Mouse (Mus musculus) CH12.LX (cell line): ENCODE measurements around the gene Shisa8. TPM values are rescaled to one million over a fixed set of nuclear protein-coding genes. Genes with fewer than 3 reads are reported as not detected.
A peak's percentile ranks its signal among the peaks of the same experiment; 100 is the strongest.

Experiments
- DNase-seq: peaks from one replicate; pipeline ENCODE4 v3.0.0-alpha.2; 2013; ENCODE audit errors: extremely low read depth
- H3K27ac ChIP-seq: 2 replicates; pipeline ENCODE4 v1.5.1; 2012; ENCODE audit warnings: low read depth, mild to moderate bottlenecking, control low read depth, moderate library complexity; ENCODE audit not compliant: insufficient read depth
- H3K27me3 ChIP-seq: replicated peaks from 2 replicates; pipeline ENCODE3; 2012; ENCODE audit warnings: inconsistent platforms
- H3K36me3 ChIP-seq, 2 experiments: replicated peaks in 1 of 2; 2 replicates each; pipeline versions ENCODE3 to v1.6.1; 2012; ENCODE audit warnings: inconsistent platforms in 1 of 2, low read length in 1 of 2, mild to moderate bottlenecking in 1 of 2, mixed read lengths in 1 of 2, moderate library complexity in 1 of 2; ENCODE audit not compliant: control insufficient read depth in 1 of 2, insufficient read depth in 1 of 2
- H3K4me1 ChIP-seq, 2 experiments: 2 replicates each; pipeline ENCODE4 v1.6.1; 2012; ENCODE audit warnings: inconsistent platforms in 1 of 2, moderate library complexity in 1 of 2; ENCODE audit not compliant: insufficient read depth in 2 of 2, control insufficient read depth in 1 of 2
- H3K4me2 ChIP-seq: 2 replicates; pipeline ENCODE4 v1.6.1; 2012; ENCODE audit warnings: low read depth, mild to moderate bottlenecking, control low read depth; ENCODE audit not compliant: poor library complexity, insufficient read depth, severe bottlenecking
- H3K4me3 ChIP-seq, 3 experiments: fragments of 150-350 bp in 1 of 3; sonication (generic) in 1 of 3; replicated peaks in 1 of 3; 2 replicates each; pipeline versions ENCODE3 to v1.5.1; 2011 to 2012; ENCODE audit warnings: low read depth in 2 of 3, low read length in 2 of 3, mild to moderate bottlenecking in 2 of 3, moderate library complexity in 2 of 3, control low read depth in 1 of 3, improper control_type of control experiment in 1 of 3, inconsistent platforms in 1 of 3, mixed read lengths in 1 of 3; ENCODE audit not compliant: poor library complexity in 1 of 3
- H3K79me2 ChIP-seq: replicated peaks from 2 replicates; pipeline ENCODE4 v1.6.1; 2012; ENCODE audit warnings: mild to moderate bottlenecking, moderate library complexity; ENCODE audit not compliant: control insufficient read depth, poor library complexity, insufficient read depth, severe bottlenecking; ENCODE audit errors: extremely low read depth
- H3K9ac ChIP-seq: 2 replicates; pipeline ENCODE4 v1.6.1; 2012; ENCODE audit warnings: low read depth, mild to moderate bottlenecking, control low read depth, moderate library complexity; ENCODE audit not compliant: insufficient read depth
- H3K9me3 ChIP-seq: replicated peaks from 2 replicates; pipeline ENCODE3; 2012; ENCODE audit warnings: low read length, inconsistent platforms, mixed read lengths
- BHLHE40 ChIP-seq: IDR thresholded peaks from 2 replicates; pipeline ENCODE4 v1.6.1; 2011; ENCODE audit warnings: mild to moderate bottlenecking, low read depth, low read length, improper control_type of control experiment
- CHD1 ChIP-seq: IDR thresholded peaks from 2 replicates; pipeline ENCODE4 v1.6.1; 2012; ENCODE audit warnings: low read depth, low read length, improper control_type of control experiment, inconsistent platforms
- CHD2 ChIP-seq: IDR thresholded peaks from 2 replicates; pipeline ENCODE4 v1.6.1; 2011; ENCODE audit warnings: low read length, improper control_type of control experiment
- CTCF ChIP-seq, 2 experiments: IDR thresholded peaks in 1 of 2; conservative IDR thresholded peaks in 1 of 2; 2 replicates each; pipeline ENCODE4 v1.5.1; 2011 to 2012; ENCODE audit warnings: low read depth in 2 of 2, low read length in 2 of 2, improper control_type of control experiment in 1 of 2, inconsistent platforms in 1 of 2, mild to moderate bottlenecking in 1 of 2, moderate library complexity in 1 of 2
- E2F4 ChIP-seq: IDR thresholded peaks from 2 replicates; pipeline ENCODE4 v1.6.1; 2011; ENCODE audit warnings: low read depth, low read length, improper control_type of control experiment; ENCODE audit not compliant: insufficient replicate concordance
- ELF1 ChIP-seq: IDR thresholded peaks from 2 replicates; pipeline ENCODE4 v1.6.1; 2014; ENCODE audit warnings: low read depth, mild to moderate bottlenecking, inconsistent platforms, low read length, improper control_type of control experiment
- EP300 ChIP-seq: IDR thresholded peaks from 2 replicates; pipeline ENCODE4 v1.6.1; 2011; ENCODE audit warnings: low read length, improper control_type of control experiment
- ETS1 ChIP-seq: conservative IDR thresholded peaks from 2 replicates; pipeline ENCODE4 v1.6.1; 2012; ENCODE audit warnings: low read depth, mild to moderate bottlenecking, inconsistent platforms, low read length, improper control_type of control experiment, moderate library complexity
- GABPA ChIP-seq: IDR thresholded peaks from 2 replicates; pipeline ENCODE4 v1.6.1; 2012; ENCODE audit warnings: low read depth, low read length, improper control_type of control experiment, inconsistent platforms; ENCODE audit not compliant: insufficient replicate concordance
- HCFC1 ChIP-seq: IDR thresholded peaks from 2 replicates; pipeline ENCODE4 v1.6.1; 2012; ENCODE audit warnings: low read depth, mild to moderate bottlenecking, inconsistent platforms, low read length, improper control_type of control experiment
- IRF4 ChIP-seq: IDR thresholded peaks from 2 replicates; pipeline ENCODE4 v1.6.1; 2014; ENCODE audit warnings: low read depth, mild to moderate bottlenecking, inconsistent platforms, low read length, improper control_type of control experiment
- JUN ChIP-seq: IDR thresholded peaks from 2 replicates; pipeline ENCODE4 v1.6.1; 2011; ENCODE audit warnings: low read depth, mild to moderate bottlenecking, low read length, improper control_type of control experiment, moderate library complexity; ENCODE audit not compliant: insufficient read depth
- JUND ChIP-seq: conservative IDR thresholded peaks from 2 replicates; pipeline ENCODE4 v1.6.1; 2011; ENCODE audit warnings: low read depth, low read length, improper control_type of control experiment
- KAT2A ChIP-seq: IDR thresholded peaks from 2 replicates; pipeline ENCODE4 v1.6.1; 2012; ENCODE audit warnings: low read length, improper control_type of control experiment, inconsistent platforms; ENCODE audit not compliant: insufficient replicate concordance
- MAFK ChIP-seq: IDR thresholded peaks from 2 replicates; pipeline ENCODE4 v1.6.1; 2011; ENCODE audit warnings: low read length, improper control_type of control experiment; ENCODE audit not compliant: insufficient replicate concordance
- MAX ChIP-seq: IDR thresholded peaks from 2 replicates; pipeline ENCODE4 v1.6.1; 2011; ENCODE audit warnings: low read length, improper control_type of control experiment
- MAZ ChIP-seq: IDR thresholded peaks from 2 replicates; pipeline ENCODE4 v1.6.1; 2012; ENCODE audit warnings: low read depth, mild to moderate bottlenecking, inconsistent platforms, low read length, improper control_type of control experiment, moderate library complexity
- MEF2A ChIP-seq: IDR thresholded peaks from 2 replicates; pipeline ENCODE4 v1.6.1; 2014; ENCODE audit warnings: low read depth, mild to moderate bottlenecking, inconsistent platforms, low read length, improper control_type of control experiment, borderline replicate concordance
- MXI1 ChIP-seq: IDR thresholded peaks from 2 replicates; pipeline ENCODE4 v1.6.1; 2011; ENCODE audit warnings: mild to moderate bottlenecking, low read depth, low read length, improper control_type of control experiment
- MYC ChIP-seq: IDR thresholded peaks from 2 replicates; pipeline ENCODE4 v1.6.1; 2011; ENCODE audit warnings: low read depth, mild to moderate bottlenecking, improper control_type of control experiment, low read length
- NELFE ChIP-seq: IDR thresholded peaks from 2 replicates; pipeline ENCODE4 v1.6.1; 2011; ENCODE audit warnings: low read depth, low read length, improper control_type of control experiment
- NRF1 ChIP-seq: IDR thresholded peaks from 2 replicates; pipeline ENCODE4 v1.6.1; 2014; ENCODE audit warnings: low read depth, mild to moderate bottlenecking, inconsistent platforms, low read length, improper control_type of control experiment, moderate library complexity
- PAX5 ChIP-seq: IDR thresholded peaks from 2 replicates; pipeline ENCODE4 v1.6.1; 2012; ENCODE audit warnings: low read length, inconsistent platforms, mixed read lengths
- POLR2A ChIP-seq: IDR thresholded peaks from 2 replicates; pipeline ENCODE4 v1.6.1; 2011; ENCODE audit warnings: low read depth, mild to moderate bottlenecking, improper control_type of control experiment, low read length
- POLR2AphosphoS2 ChIP-seq: IDR thresholded peaks from 2 replicates; pipeline ENCODE4 v1.6.1; 2011; ENCODE audit warnings: low read depth, low read length, improper control_type of control experiment
- RAD21 ChIP-seq: IDR thresholded peaks from 2 replicates; pipeline ENCODE4 v1.6.1; 2011; ENCODE audit warnings: low read depth, mild to moderate bottlenecking, low read length, improper control_type of control experiment, moderate library complexity
- RCOR1 ChIP-seq: conservative IDR thresholded peaks from 2 replicates; pipeline ENCODE4 v1.6.1; 2012; ENCODE audit warnings: low read depth, mild to moderate bottlenecking, inconsistent platforms, low read length, improper control_type of control experiment
- SIN3A ChIP-seq: IDR thresholded peaks from 2 replicates; pipeline ENCODE4 v1.6.1; 2012; ENCODE audit warnings: low read length, improper control_type of control experiment, inconsistent platforms
- SMC3 ChIP-seq: IDR thresholded peaks from 2 replicates; pipeline ENCODE4 v1.6.1; 2011; ENCODE audit warnings: low read depth, low read length, improper control_type of control experiment
- TBP ChIP-seq: conservative IDR thresholded peaks from 2 replicates; pipeline ENCODE4 v1.6.1; 2011; ENCODE audit warnings: low read depth, low read length, improper control_type of control experiment
- TCF12 ChIP-seq: IDR thresholded peaks from 2 replicates; pipeline ENCODE4 v1.6.1; 2014; ENCODE audit warnings: low read depth, mild to moderate bottlenecking, inconsistent platforms, low read length, improper control_type of control experiment
- UBTF ChIP-seq: IDR thresholded peaks from 2 replicates; pipeline ENCODE4 v1.6.1; 2012; ENCODE audit warnings: low read depth, mild to moderate bottlenecking, inconsistent platforms, low read length, improper control_type of control experiment, moderate library complexity
- USF1 ChIP-seq: IDR thresholded peaks from 2 replicates; pipeline ENCODE4 v1.6.1; 2014; ENCODE audit warnings: low read depth, mild to moderate bottlenecking, inconsistent platforms, low read length, improper control_type of control experiment
- USF2 ChIP-seq: conservative IDR thresholded peaks from 2 replicates; pipeline ENCODE4 v1.6.1; 2011; ENCODE audit warnings: low read depth, low read length, improper control_type of control experiment
- ZC3H11A ChIP-seq: IDR thresholded peaks from 2 replicates; pipeline ENCODE4 v1.6.1; 2012; ENCODE audit warnings: low read depth, mild to moderate bottlenecking, inconsistent platforms, low read length, improper control_type of control experiment
- ZKSCAN1 ChIP-seq: IDR thresholded peaks from 2 replicates; pipeline ENCODE4 v1.6.1; 2012; ENCODE audit warnings: low read depth, inconsistent platforms, low read length, improper control_type of control experiment, borderline replicate concordance
- ZMIZ1 ChIP-seq: IDR thresholded peaks from 2 replicates; pipeline ENCODE4 v1.6.1; 2012; ENCODE audit warnings: low read depth, mild to moderate bottlenecking, inconsistent platforms, low read length, improper control_type of control experiment
- ZNF384 ChIP-seq: IDR thresholded peaks from 2 replicates; pipeline ENCODE4 v1.6.1; 2012; ENCODE audit warnings: low read depth, low read length, improper control_type of control experiment, inconsistent platforms
- dilution Hi-C: fragments of 300-500 bp; cut with MboI; formaldehyde crosslinking; loops from 2 replicates; pipeline ENCODE4 v1.14.3; 2020; ENCODE audit warnings: low sequenced_read_pairs; ENCODE audit not compliant: extremely low pct_unique_long_range_greater_than_20kb, extremely low pct_ligation_motif_present
- in situ Hi-C: fragments of 300-500 bp; cut with MboI; formaldehyde crosslinking; loops from 3 replicates; pipeline ENCODE4 v1.14.3; 2019; ENCODE audit warnings: low sequenced_read_pairs, low pct_ligation_motif_present, low pct_unique_long_range_greater_than_20kb, mixed read lengths
- polyA plus RNA-seq: library from polyadenylated mRNA; unstranded; fragments of >175 nt; gene quantifications from 2 replicates; pipeline ENCODE4 v1.2.1, GENCODE M21; 2012; ENCODE audit warnings: low read depth; ENCODE audit not compliant: insufficient read length
- total RNA-seq, 2 experiments: library from RNA; depleted of rRNA; stranded (reverse); fragments of 300-350 nt in 1 of 2; fragments of >200 nt in 1 of 2; gene quantifications; 2 replicates each; pipeline ENCODE4 v1.2.3; 2012 to 2014

Gene Shisa8
- total and polyA plus RNA-seq, 3 experiments: 83.4 to 159 (median 103) TPM

DNA sequence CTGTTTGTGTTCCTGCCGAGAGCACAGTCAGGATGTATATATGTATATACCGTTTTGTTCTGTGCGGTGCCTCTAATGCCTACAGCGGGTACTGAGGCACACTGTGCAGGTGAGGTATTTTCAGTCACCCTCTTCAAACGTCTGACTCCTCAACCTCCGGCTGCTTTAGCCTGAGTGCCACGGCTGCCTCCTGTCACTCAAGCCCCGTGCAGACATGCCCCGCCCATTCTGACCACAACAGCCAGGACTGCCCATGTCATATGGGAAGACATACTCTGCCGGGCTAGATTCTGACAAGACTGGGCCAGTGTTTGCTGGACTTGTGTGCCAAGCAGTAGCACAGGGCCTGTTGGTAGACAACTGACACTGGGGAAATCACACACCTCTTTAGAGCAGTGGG, 23.0 kb upstream of the Shisa8 start:
- H3K9me3 ChIP-seq: no peaks in the 10 kb centered on the region
- no peak for TF ChIP-seq HCFC1
- no peak for TF ChIP-seq MYC
- TF ChIP-seq ZKSCAN1: no peak
- TF ChIP-seq TBP: 0 out of 2 replicates have a peak, but pooled peaks have one; percentile 15
- no peak for TF ChIP-seq POLR2AphosphoS2
- TF ChIP-seq E2F4: no peak
- TF ChIP-seq POLR2A: peak; percentile 61
- TF ChIP-seq IRF4: no peak
- TF ChIP-seq CTCF (conservative IDR thresholded peaks at IDR 0.05 in 1 of 2, IDR thresholded peaks at IDR 0.05 in 1 of 2; ENCODE audit: low read depth in 2 of 2, low read length in 2 of 2): no peak
- TF ChIP-seq JUN: no peak
- no peak for TF ChIP-seq JUND
- TF ChIP-seq MAZ: no peak
- TF ChIP-seq USF1: no peak
- TF ChIP-seq MEF2A: peak; percentile 36; the same call in 1 of the 2 replicates
- TF ChIP-seq BHLHE40: peak; percentile 65
- TF ChIP-seq NELFE: no peak
- TF ChIP-seq EP300: no peak
- TF ChIP-seq NRF1: 0 out of 2 replicates have a peak, but pooled peaks have one; percentile 7
- no peak for TF ChIP-seq MAFK
- no peak for TF ChIP-seq GABPA
- TF ChIP-seq SIN3A: peak; percentile 72
- TF ChIP-seq SMC3: peak; percentile 13; the same call in 1 of the 2 replicates
- no peak; the same call in 1 of the 2 replicates for TF ChIP-seq RAD21
- 0 out of 2 replicates have a peak, but pooled peaks have one; percentile 11 for TF ChIP-seq ETS1
- no peak for TF ChIP-seq CHD1
- TF ChIP-seq ZNF384: no peak
- TF ChIP-seq ZMIZ1: peak; percentile 26; the same call in 1 of the 2 replicates
- no peak for TF ChIP-seq ELF1
- TF ChIP-seq CHD2: no peak
- no peak for TF ChIP-seq USF2
- TF ChIP-seq KAT2A: no peak
- TF ChIP-seq MXI1: peak; percentile 47; the same call in 1 of the 2 replicates
- TF ChIP-seq UBTF: no peak
- TF ChIP-seq RCOR1: no peak
- no peak for TF ChIP-seq PAX5
- TF ChIP-seq ZC3H11A: no peak
- no peak; the same call in 1 of the 2 replicates for TF ChIP-seq MAX
- TF ChIP-seq TCF12: peak; percentile 48; the same call in 1 of the 2 replicates
- dilution Hi-C loops (no loop called here), in situ Hi-C loops (loop anchor here (5.0 kb wide), 1 partner anchor 93 kb away; no protein-coding TSS in a partner anchor)
- H3K4me1 ChIP-seq: peaks cover 34 to 49% of the 10 kb centered on the region in 2 experiments
- no peaks in the 10 kb centered on the region for H3K79me2 ChIP-seq
- H3K36me3 ChIP-seq: peaks cover 21 to 64% of the 10 kb centered on the region in 2 experiments
- H3K9ac ChIP-seq: no peak overlapping the region
- peak overlapping the region in 1 of 3 experiments; percentile 26 for H3K4me3 ChIP-seq
- H3K27me3 ChIP-seq: no peaks in the 10 kb centered on the region
- peak overlapping the region; percentile 12 for H3K27ac ChIP-seq
- peak; percentile 75 for DNase-seq
- peak overlapping the region; percentile 18; the same call in 1 of the 2 replicates for H3K4me2 ChIP-seq
